ENCODE assay signal across 29 mouse cellular contexts in the genomic region with DNA sequence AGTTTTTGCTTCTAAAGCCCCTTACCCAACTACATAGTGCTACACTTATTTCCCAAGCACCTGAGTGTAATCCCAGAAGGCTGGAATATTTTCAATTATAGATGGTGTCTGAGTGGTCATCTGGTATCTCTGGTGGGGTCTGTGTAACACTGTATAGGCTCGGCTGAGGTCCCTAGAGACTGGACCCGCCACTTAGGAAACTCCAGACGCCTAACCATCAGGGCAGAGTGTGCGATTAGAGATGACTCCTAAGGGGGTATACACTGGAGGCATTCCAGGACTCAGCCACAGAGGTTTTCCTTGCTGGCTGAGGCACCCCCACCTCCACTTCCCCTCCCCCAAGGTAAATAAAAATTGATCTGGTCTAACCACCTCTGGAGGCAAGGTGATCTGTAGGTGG. TPM values are rescaled to one million over a fixed set of nuclear protein-coding genes. Genes with fewer than 3 reads are reported as not detected.
DNase-seq lines count a peak whose midpoint lies in the region; ATAC-seq and TF ChIP-seq lines count a peak whose summit lies in the region.
"Had no signal": no experiment of that assay in that cellular context is flagged by ENCODE, and none has a peak within 500 bp of the region (broad histone marks: within the 10 kb centered on the region; RNA-seq: fewer than 3 reads in every experiment).

No protein-coding gene starts in this region.

- peaks cover 12% of the 10 kb centered on the region for H3K4me1 ChIP-seq in heart, embryonic 12.5 days (replicated peaks)
- peaks cover 8% of the 10 kb centered on the region; the same call in 1 of the 2 replicates for H3K4me1 ChIP-seq in lung, embryonic 14.5 days (ENCODE audit: insufficient read depth)
- peaks cover 3% of the 10 kb centered on the region; the same call in 1 of the 2 replicates for H3K4me1 ChIP-seq in midbrain, embryonic 16.5 days (ENCODE audit: control insufficient read depth, insufficient read depth, low read length)
- H3K4me1 ChIP-seq in midbrain, embryonic 11.5 days (ENCODE audit: control insufficient read depth, insufficient read depth, low read length) = peaks cover 5% of the 10 kb centered on the region
- H3K4me1 ChIP-seq: heart, embryonic 15.5 days; limb, embryonic 15.5 days; liver, embryonic 13.5 days had no signal

- no peak overlapping the region for H3K27ac ChIP-seq in heart, embryonic 12.5 days (ENCODE audit: poor library complexity, severe bottlenecking)
- H3K27ac ChIP-seq in lung, embryonic 14.5 days (ENCODE audit: low read depth) = no peak overlapping the region
- H3K27ac ChIP-seq in midbrain, embryonic 16.5 days (ENCODE audit: low read length) = no peak overlapping the region
- no peak overlapping the region for H3K27ac ChIP-seq in midbrain, embryonic 11.5 days (ENCODE audit: low read depth, low read length)
- H3K27ac ChIP-seq: heart, embryonic 15.5 days; hindbrain, embryonic 14.5 days; layer of hippocampus, adult 2 months; left cerebral cortex, adult 2 months; limb, embryonic 15.5 days; liver, embryonic 13.5 days; macrophage had no signal

- ATAC-seq in heart, embryonic 12.5 days (ENCODE audit: insufficient number of reproducible peaks, low FRiP score) = 0 out of 2 replicates have a peak, but pooled peaks have one; percentile 29
- ATAC-seq in lung, embryonic 14.5 days (ENCODE audit: insufficient read depth) = peak; percentile 53; the same call in 1 of the 2 replicates
- ATAC-seq in midbrain, embryonic 16.5 days = peak; percentile 57
- ATAC-seq in midbrain, embryonic 11.5 days (ENCODE audit: low FRiP score) = no peak
- ATAC-seq: inflammation-experienced regulatory T-cells, adult 6 months had no signal

- H3K36me3 ChIP-seq in heart, embryonic 12.5 days = no peaks in the 10 kb centered on the region
- no peaks in the 10 kb centered on the region for H3K36me3 ChIP-seq in lung, embryonic 14.5 days (ENCODE audit: insufficient read depth)
- H3K36me3 ChIP-seq in midbrain, embryonic 16.5 days (ENCODE audit: control insufficient read depth, insufficient read depth, low read length) = no peaks in the 10 kb centered on the region
- no peaks in the 10 kb centered on the region for H3K36me3 ChIP-seq in midbrain, embryonic 11.5 days (ENCODE audit: control insufficient read depth, insufficient read depth, low read length)
- H3K36me3 ChIP-seq: G1E; heart, embryonic 15.5 days; limb, embryonic 15.5 days; liver, embryonic 13.5 days had no signal

- no peak for TF ChIP-seq CTCF in lung, embryonic 14.5 days (IDR thresholded peaks at IDR 0.05; ENCODE audit: low read depth)

- no peaks in the 10 kb centered on the region for H3K9me3 ChIP-seq in heart, embryonic 12.5 days (replicated peaks)
- no peaks in the 10 kb centered on the region for H3K9me3 ChIP-seq in lung, embryonic 14.5 days (ENCODE audit: low read depth, low read length)
- H3K9me3 ChIP-seq in midbrain, embryonic 16.5 days (replicated peaks; ENCODE audit: control insufficient read depth, low read length, poor library complexity, severe bottlenecking) = no peaks in the 10 kb centered on the region
- H3K9me3 ChIP-seq in midbrain, embryonic 11.5 days (ENCODE audit: control insufficient read depth, low read length) = no peaks in the 10 kb centered on the region
- H3K9me3 ChIP-seq: G1E; heart, embryonic 15.5 days; limb, embryonic 15.5 days; liver, embryonic 13.5 days had no signal

- DNase-seq in heart, adult 8-10 months (ENCODE audit: low spot score) = no peak
- DNase-seq in lung, embryonic 14.5 days = no peak
- no peak for DNase-seq in lung, postnatal 36 days
- DNase-seq in midbrain, embryonic 11.5 days (ENCODE audit: low spot score, missing footprints) = no peak
- no peak for DNase-seq in cerebellum, adult 9-10 months
- DNase-seq: adrenal gland, postnatal 10 days; cerebellum, adult 8-10 months; cerebellum, postnatal 36 days; gastrocnemius, postnatal 10 days; kidney, adult 11 months; kidney, postnatal 36 days; liver, embryonic 13.5 days; lung, adult 18-20 months; retina, postnatal 1 day; right cerebral cortex, postnatal 14 days; thymus, postnatal 14 days had no signal

- H3K27me3 ChIP-seq in heart, embryonic 12.5 days (replicated peaks) = no peaks in the 10 kb centered on the region
- H3K27me3 ChIP-seq in lung, embryonic 14.5 days (ENCODE audit: insufficient read depth, low read length) = no peaks in the 10 kb centered on the region
- H3K27me3 ChIP-seq in midbrain, embryonic 16.5 days (ENCODE audit: control insufficient read depth, insufficient read depth, low read depth, low read length) = no peaks in the 10 kb centered on the region
- H3K27me3 ChIP-seq in midbrain, embryonic 11.5 days (ENCODE audit: control insufficient read depth, insufficient read depth, low read length) = no peaks in the 10 kb centered on the region
- H3K27me3 ChIP-seq: heart, embryonic 15.5 days; limb, embryonic 15.5 days; Patski had no signal

- H3K4me3 ChIP-seq in heart, embryonic 12.5 days = no peak overlapping the region
- H3K4me3 ChIP-seq in lung, embryonic 14.5 days (ENCODE audit: low read depth, low read length) = no peak overlapping the region
- H3K4me3 ChIP-seq in midbrain, embryonic 16.5 days (ENCODE audit: low read depth, low read length) = no peak overlapping the region
- no peak overlapping the region for H3K4me3 ChIP-seq in midbrain, embryonic 11.5 days (ENCODE audit: low read depth, low read length)
- H3K4me3 ChIP-seq: erythroblast, embryonic 14.5 days; heart, embryonic 15.5 days; layer of hippocampus, adult 2 months; left cerebral cortex, adult 2 months; limb, embryonic 15.5 days; liver, embryonic 13.5 days had no signal

- 45% methylated on average over 4 of the region's 4 CpGs for WGBS in heart, embryonic 12.5 days
- 48% methylated on average over 4 of the region's 4 CpGs for WGBS in lung, embryonic 14.5 days
- WGBS in midbrain, embryonic 16.5 days = 79% methylated on average over 4 of the region's 4 CpGs
- 83% methylated on average over 4 of the region's 4 CpGs for WGBS in midbrain, embryonic 11.5 days

- H3K9ac ChIP-seq in heart, embryonic 12.5 days = no peak overlapping the region
- H3K9ac ChIP-seq in lung, embryonic 14.5 days = no peak overlapping the region
- no peak overlapping the region for H3K9ac ChIP-seq in midbrain, embryonic 16.5 days (ENCODE audit: low read depth, low read length)
- no peak overlapping the region for H3K9ac ChIP-seq in midbrain, embryonic 11.5 days (ENCODE audit: low read length)
- H3K9ac ChIP-seq: heart, embryonic 15.5 days; hindbrain, embryonic 14.5 days; limb, embryonic 15.5 days; liver, embryonic 13.5 days had no signal

- H3K4me2 ChIP-seq in heart, embryonic 12.5 days = no peak overlapping the region
- H3K4me2 ChIP-seq in lung, embryonic 14.5 days = no peak overlapping the region
- H3K4me2 ChIP-seq in midbrain, embryonic 16.5 days (ENCODE audit: low read length) = no peak overlapping the region
- no peak overlapping the region for H3K4me2 ChIP-seq in midbrain, embryonic 11.5 days
- H3K4me2 ChIP-seq: heart, embryonic 15.5 days; hindbrain, embryonic 14.5 days; limb, embryonic 15.5 days; liver, embryonic 13.5 days had no signal

RNA-seq across cellular contexts. Expression of a gene that starts 26.5 kb away (rescaled TPM):
- 7.3 and 7.5 TPM in 2 replicates for polyA plus RNA-seq in heart, embryonic 12.5 days (2016; fragmentation: Nextera tagmentation; extraction: Ambion mirVana)
- total RNA-seq in heart, adult 8-10 months (2022) = 10 to 100 TPM; 27.6 to 32.7 (median 31.9) TPM
- 6.1 and 8.1 TPM in 2 replicates for polyA plus RNA-seq in lung, embryonic 14.5 days (2014; fragmentation: Nextera tagmentation; extraction: Ambion mirVana)
- polyA plus RNA-seq in midbrain, embryonic 16.5 days (2015; fragmentation: Nextera tagmentation; extraction: Ambion mirVana) = 1.1 and 1.5 TPM in 2 replicates
- 2.2 and 2.8 TPM in 2 replicates for polyA plus RNA-seq in midbrain, embryonic 11.5 days (2014; fragmentation: Nextera tagmentation; extraction: Ambion mirVana)
- total RNA-seq: monocyte, adult 5-6 weeks had no signal
- polyA plus RNA-seq: G1E; inflammation-experienced regulatory T-cells, adult 6 months had no signal
